Mouse (Mus musculus) limb, embryonic 14.5 days (tissue): ENCODE measurements at regions not wholly inside any gene's neighbourhood (a gene's known extent, or its start where the extent isn't known, plus 50 kb on each side); places are given as distances from the start of the nearest gene placed in this dataset.
A peak's percentile ranks its signal among the peaks of the same experiment; 100 is the strongest.

Experiments
- ATAC-seq: fragments of 200-750 bp; cut with Nextera tagmentation; 2 replicates; pipeline ENCODE4 v1.8.0; 2017; ENCODE audit warnings: low read depth, moderate number of reproducible peaks, moderate TSS enrichment; ENCODE audit not compliant: low FRiP score
- DNase-seq: peaks from one replicate; pipeline ENCODE4 v3.0.0-alpha.2; 2015; ENCODE audit warnings: low spot score
- H3K27ac ChIP-seq: fragments of 300-500 bp; sonication (generic); replicated peaks from 2 replicates; pipeline ENCODE4 v1.5.1; 2014; ENCODE audit warnings: low read depth, mild to moderate bottlenecking, low read length, moderate library complexity, mixed read lengths
- H3K27me3 ChIP-seq: fragments of 300-500 bp; sonication (generic); 2 replicates; pipeline ENCODE4 v1.6.1; 2014; ENCODE audit warnings: low read length, mixed read lengths; ENCODE audit not compliant: control insufficient read depth, insufficient read depth
- H3K36me3 ChIP-seq: fragments of 300-500 bp; sonication (generic); 2 replicates; pipeline ENCODE4 v1.6.1; 2014; ENCODE audit warnings: mild to moderate bottlenecking, low read length, moderate library complexity, mixed read lengths; ENCODE audit not compliant: control insufficient read depth, insufficient read depth
- H3K4me1 ChIP-seq: fragments of 300-500 bp; sonication (generic); 2 replicates; pipeline ENCODE4 v1.6.1; 2014; ENCODE audit warnings: antibody characterized with exemption, low read length, mixed read lengths; ENCODE audit not compliant: control insufficient read depth, insufficient read depth
- H3K4me2 ChIP-seq: fragments of 300-500 bp; sonication (generic); replicated peaks from 2 replicates; pipeline ENCODE4 v1.6.1; 2014; ENCODE audit warnings: low read depth, mild to moderate bottlenecking, low read length, moderate library complexity; ENCODE audit not compliant: severe bottlenecking
- H3K4me3 ChIP-seq: fragments of 300-500 bp; sonication (generic); replicated peaks from 2 replicates; pipeline ENCODE4 v1.5.1; 2014; ENCODE audit warnings: low read length
- H3K9ac ChIP-seq: fragments of 300-500 bp; sonication (generic); 2 replicates; pipeline ENCODE4 v1.6.1; 2014; ENCODE audit warnings: mild to moderate bottlenecking, low read depth, low read length, moderate library complexity; ENCODE audit not compliant: severe bottlenecking
- H3K9me3 ChIP-seq: fragments of 300-500 bp; sonication (generic); 2 replicates; pipeline ENCODE4 v1.6.1; 2016; ENCODE audit warnings: low read length; ENCODE audit not compliant: control insufficient read depth
- POLR2A ChIP-seq: fragments of 200-500 bp; IDR thresholded peaks from 2 replicates; pipeline ENCODE4 v1.8.0; 2012; ENCODE audit warnings: inconsistent platforms, mild to moderate bottlenecking, moderate library complexity, borderline replicate concordance; ENCODE audit not compliant: insufficient read depth, insufficient read length; ENCODE audit errors: extremely low read depth
- WGBS: fragments of 180-500 bp; shearing (Covaris S2); extraction: QIAGEN DNeasy Blood & Tissue Kit; methylation state at CpG from one replicate; pipeline ENCODE4 v1.1.7; 2014; 5-methylcytosine and 5-hydroxymethylcytosine counted together

DNA sequence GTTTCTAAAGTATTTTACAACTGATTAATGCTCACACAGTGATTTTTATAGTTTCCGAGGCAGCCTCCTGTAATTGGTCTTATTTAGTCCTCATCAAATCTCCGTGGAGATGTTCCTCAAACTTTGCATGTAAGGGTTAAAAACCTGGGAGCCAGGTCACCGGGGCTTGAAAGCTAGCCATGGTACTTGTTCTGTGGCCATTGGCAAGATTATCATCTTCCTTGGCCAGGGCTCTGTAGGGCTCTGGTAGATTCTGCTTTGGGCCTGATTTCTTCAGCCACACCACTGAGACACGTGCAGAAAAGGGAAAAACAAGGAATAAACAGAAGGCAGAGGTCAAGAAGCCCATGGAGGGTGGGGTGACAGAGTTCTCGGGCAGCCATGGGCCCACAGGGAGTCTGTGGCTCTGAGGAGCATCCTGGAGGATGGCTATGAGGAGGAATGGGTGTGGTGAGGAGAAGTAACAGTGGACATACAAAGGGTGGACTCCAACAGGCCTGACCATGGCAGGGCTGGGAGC, 50.7 kb upstream of the Eps8l3 start:
- no peak for TF ChIP-seq POLR2A
- no peak for DNase-seq
- no peak overlapping the region for H3K4me3 ChIP-seq
- ATAC-seq, result no peak
- no peak overlapping the region for H3K4me2 ChIP-seq
- no peaks in the 10 kb centered on the region for H3K27me3 ChIP-seq
- H3K4me1 ChIP-seq, result 0 out of 2 replicates have a peak, but pooled peaks cover 4% of the 10 kb centered on the region
- H3K9ac ChIP-seq, result no peak overlapping the region
- no peaks in the 10 kb centered on the region for H3K36me3 ChIP-seq
- 70% methylated on average over 5 of the region's 5 CpGs for WGBS
- no peaks in the 10 kb centered on the region for H3K9me3 ChIP-seq
- H3K27ac ChIP-seq, result no peak overlapping the region

GRCm38 (mm10) chr3:107825468-107825867, 51.6 kb upstream of the Eps8l3 start:
- WGBS, result 85% methylated on average over 10 of the region's 10 CpGs
- Histone ChIP-seq H3K4me2 (no peak overlapping the region), H3K27ac (no peak overlapping the region), H3K36me3 (no peaks in the 10 kb centered on the region), H3K9ac (no peak overlapping the region), H3K27me3 (no peaks in the 10 kb centered on the region), H3K4me3 (no peak overlapping the region), H3K4me1 (0 out of 2 replicates have a peak, but pooled peaks cover 4% of the 10 kb centered on the region), H3K9me3 (no peaks in the 10 kb centered on the region)
- no peak for TF ChIP-seq POLR2A
- DNase-seq (peak; percentile 60), ATAC-seq (no peak)

DNA sequence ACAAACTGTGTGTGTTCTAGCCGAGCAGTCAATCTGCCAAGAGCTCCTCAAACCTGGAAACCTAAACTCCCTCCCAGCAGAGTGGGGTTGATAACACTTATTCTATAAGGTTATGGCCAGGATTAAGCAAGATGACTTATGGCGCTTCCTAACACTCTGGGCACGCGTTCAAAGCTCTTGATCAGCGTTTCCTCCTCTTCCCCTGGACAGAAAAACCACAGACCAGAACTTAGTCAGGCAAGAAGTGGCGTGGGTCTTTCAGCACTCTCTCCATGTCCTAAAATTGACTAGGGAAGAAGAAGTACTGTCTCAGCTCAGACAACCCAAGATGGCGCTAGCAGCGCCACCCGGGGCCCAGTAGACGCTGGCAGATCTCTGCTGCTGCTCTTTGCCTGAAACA, 52.7 kb upstream of the Eps8l3 start:
- Histone ChIP-seq H3K4me1 (0 out of 2 replicates have a peak, but pooled peaks cover 4% of the 10 kb centered on the region), H3K9me3 (no peaks in the 10 kb centered on the region), H3K36me3 (no peaks in the 10 kb centered on the region), H3K27me3 (no peaks in the 10 kb centered on the region), H3K27ac (no peak overlapping the region), H3K9ac (no peak overlapping the region), H3K4me2 (no peak overlapping the region), H3K4me3 (no peak overlapping the region)
- no peak for TF ChIP-seq POLR2A
- whole genome bisulfite sequencing, result 91% methylated on average over 10 of the region's 10 CpGs
- ATAC-seq (no peak), DNase-seq (peak; percentile 74)

DNA sequence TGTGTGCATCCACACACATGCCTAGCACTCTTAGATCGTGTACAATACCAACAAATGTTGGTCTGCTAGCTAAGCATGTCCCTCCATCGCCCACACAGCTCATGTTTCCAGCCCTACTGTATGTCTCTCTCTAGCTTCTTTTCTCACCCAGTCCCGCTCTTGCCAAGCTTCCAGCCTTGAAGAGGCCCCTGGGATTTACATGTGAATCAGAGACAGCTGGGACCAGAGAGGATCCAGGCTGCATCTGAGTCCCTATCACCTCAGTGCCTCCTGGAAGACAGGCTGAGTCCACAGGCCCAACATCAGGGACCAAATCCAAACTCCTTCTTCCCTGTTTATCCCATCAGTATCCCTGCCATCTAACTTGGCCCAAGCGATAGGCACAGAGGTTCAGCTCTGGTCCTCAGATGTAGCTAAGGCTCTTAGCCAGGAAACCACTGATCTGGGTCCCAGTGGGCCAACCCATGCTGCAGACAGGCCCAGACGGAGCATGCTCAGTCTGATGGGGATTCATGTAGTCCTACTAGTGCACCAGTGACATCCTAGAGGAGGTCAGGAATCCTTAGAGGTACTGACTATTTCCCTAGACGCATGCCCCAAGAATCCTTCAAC, 53.3 kb upstream of the Eps8l3 start:
- Histone ChIP-seq H3K4me2 (no peak overlapping the region), H3K4me3 (no peak overlapping the region), H3K36me3 (no peaks in the 10 kb centered on the region), H3K27me3 (no peaks in the 10 kb centered on the region), H3K4me1 (0 out of 2 replicates have a peak, but pooled peaks cover 4% of the 10 kb centered on the region), H3K27ac (no peak overlapping the region), H3K9me3 (no peaks in the 10 kb centered on the region), H3K9ac (no peak overlapping the region)
- WGBS, result 85% methylated on average over 6 of the region's 6 CpGs
- DNase-seq, result no peak
- TF ChIP-seq POLR2A, result no peak
- ATAC-seq, result no peak

GRCm38 (mm10) chr3:107823177-107823576, 53.9 kb upstream of the Eps8l3 start:
- DNase-seq (no peak), ATAC-seq (no peak)
- TF ChIP-seq POLR2A, result no peak
- H3K36me3 ChIP-seq, result no peaks in the 10 kb centered on the region
- 91% methylated on average over 5 of the region's 5 CpGs for WGBS
- H3K27me3 ChIP-seq, result no peaks in the 10 kb centered on the region
- no peak overlapping the region for H3K4me3 ChIP-seq
- 0 out of 2 replicates have a peak, but pooled peaks cover 4% of the 10 kb centered on the region for H3K4me1 ChIP-seq
- no peak overlapping the region for H3K9ac ChIP-seq
- H3K9me3 ChIP-seq, result no peaks in the 10 kb centered on the region
- no peak overlapping the region for H3K4me2 ChIP-seq
- H3K27ac ChIP-seq, result no peak overlapping the region

- no peak for TF ChIP-seq POLR2A
- H3K27me3 ChIP-seq, result no peaks in the 10 kb centered on the region
- no peak overlapping the region for H3K9ac ChIP-seq
- DNase-seq (no peak), ATAC-seq (no peak)
- H3K36me3 ChIP-seq, result no peaks in the 10 kb centered on the region
- H3K4me1 ChIP-seq, result 0 out of 2 replicates have a peak, but pooled peaks cover 4% of the 10 kb centered on the region
- 74% methylated on average over 4 of the region's 4 CpGs for WGBS
- no peak overlapping the region for H3K4me3 ChIP-seq
- H3K27ac ChIP-seq, result no peak overlapping the region
- no peak overlapping the region for H3K4me2 ChIP-seq
- H3K9me3 ChIP-seq, result no peaks in the 10 kb centered on the region
Measured at GRCm38 (mm10) chr3:107822499-107822898, 54.5 kb upstream of the Eps8l3 start.
